Mouse (Mus musculus): ENCODE measurements around the gene Lrrc8d.

DNA sequence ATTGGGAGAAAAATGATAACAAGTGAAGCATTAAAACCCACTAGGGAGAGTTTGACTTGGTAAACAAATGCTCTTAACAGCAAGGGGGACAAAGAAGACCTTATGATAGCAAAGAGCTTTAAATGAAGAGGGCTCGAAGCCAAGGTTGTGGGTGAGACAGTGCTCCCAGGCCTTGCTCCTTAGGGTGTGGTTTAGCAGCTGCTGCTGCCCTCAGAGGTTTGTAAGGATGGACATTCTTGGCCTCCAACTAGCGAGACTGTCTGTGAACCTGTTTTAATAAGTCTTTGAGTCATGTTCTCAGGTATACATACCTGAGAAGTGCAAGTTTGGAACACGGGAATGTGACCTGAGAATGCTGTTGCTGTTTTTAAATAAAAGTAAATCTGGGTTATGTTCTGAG is 174.0 kb downstream of the Lrrc8d start:
- TF ChIP-seq CTCF (conservative IDR thresholded peaks at IDR 0.05 in 1 of 2, IDR thresholded peaks at IDR 0.05 in 1 of 2; ENCODE audit: low read depth in 2 of 2, low read length in 2 of 2) = no peak
- no peak for TF ChIP-seq JUND (conservative IDR thresholded peaks at IDR 0.05; ENCODE audit: low read depth, low read length)
- TF ChIP-seq EP300 (IDR thresholded peaks at IDR 0.05; ENCODE audit: low read length) = no peak
- no peak for TF ChIP-seq IRF4 (IDR thresholded peaks at IDR 0.05; ENCODE audit: low read depth, low read length)
- no peak for TF ChIP-seq POLR2A (IDR thresholded peaks at IDR 0.05; ENCODE audit: low read depth, low read length)

Data from CH12.LX (cell line).